Mouse (Mus musculus) fibroblast of lung, adult 2 months (primary cell): ENCODE data around the gene Fibcd1.

Source experiments
- DNase-seq: peaks from one replicate; pipeline ENCODE4 v3.0.0-alpha.2; 2011; ENCODE audit warnings: low read depth

The Fibcd1 gene

DNA sequence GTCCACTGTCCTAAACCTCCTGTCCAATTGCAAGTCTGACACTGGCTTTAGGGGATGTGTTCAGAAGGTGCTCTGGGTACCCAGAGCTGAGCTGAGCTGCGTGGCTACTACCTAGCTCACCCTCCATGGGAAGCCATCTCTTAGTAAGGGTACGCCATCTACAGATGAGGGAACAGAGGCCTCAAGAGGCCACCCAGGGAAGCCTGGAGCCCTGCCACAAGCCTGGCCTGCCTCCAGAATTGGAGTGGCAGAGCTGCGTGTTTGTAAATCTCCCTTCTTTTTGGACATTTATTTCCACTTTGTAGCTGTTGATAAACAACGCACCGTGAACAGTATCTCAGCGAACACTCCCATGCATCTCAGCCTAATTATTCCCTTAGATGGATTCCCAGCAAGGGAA is 11.4 kb upstream of the Fibcd1 start:
- no peak for DNase-seq

- no peak for DNase-seq
Measured at GRCm38 (mm10) chr2:31855991-31856390, 10.2 kb upstream of the Fibcd1 start.

DNA sequence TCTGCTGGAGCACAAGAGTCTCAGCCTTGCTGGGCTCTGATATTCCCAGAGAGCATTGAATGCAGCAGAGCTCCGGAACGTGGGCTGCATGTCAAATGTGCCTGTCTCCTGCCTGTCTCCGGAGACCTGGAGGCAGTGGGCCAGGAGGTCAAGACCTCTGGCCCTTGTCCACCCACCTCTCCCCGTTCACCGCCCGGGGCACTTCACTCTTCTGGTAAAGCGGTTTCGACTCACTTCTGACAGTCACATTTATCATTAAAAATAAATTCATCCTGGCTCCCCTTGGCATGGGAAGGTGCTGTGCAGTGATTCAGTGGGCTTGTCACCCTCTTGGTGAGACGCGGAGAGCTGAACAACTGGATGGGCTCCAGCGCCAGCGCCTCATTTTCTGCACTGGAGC is 4.3 kb upstream of the Fibcd1 start:
- no peak for DNase-seq

- no peak for DNase-seq
Measured at GRCm38 (mm10) chr2:31847908-31848307, 2.1 kb upstream of the Fibcd1 start.

DNA sequence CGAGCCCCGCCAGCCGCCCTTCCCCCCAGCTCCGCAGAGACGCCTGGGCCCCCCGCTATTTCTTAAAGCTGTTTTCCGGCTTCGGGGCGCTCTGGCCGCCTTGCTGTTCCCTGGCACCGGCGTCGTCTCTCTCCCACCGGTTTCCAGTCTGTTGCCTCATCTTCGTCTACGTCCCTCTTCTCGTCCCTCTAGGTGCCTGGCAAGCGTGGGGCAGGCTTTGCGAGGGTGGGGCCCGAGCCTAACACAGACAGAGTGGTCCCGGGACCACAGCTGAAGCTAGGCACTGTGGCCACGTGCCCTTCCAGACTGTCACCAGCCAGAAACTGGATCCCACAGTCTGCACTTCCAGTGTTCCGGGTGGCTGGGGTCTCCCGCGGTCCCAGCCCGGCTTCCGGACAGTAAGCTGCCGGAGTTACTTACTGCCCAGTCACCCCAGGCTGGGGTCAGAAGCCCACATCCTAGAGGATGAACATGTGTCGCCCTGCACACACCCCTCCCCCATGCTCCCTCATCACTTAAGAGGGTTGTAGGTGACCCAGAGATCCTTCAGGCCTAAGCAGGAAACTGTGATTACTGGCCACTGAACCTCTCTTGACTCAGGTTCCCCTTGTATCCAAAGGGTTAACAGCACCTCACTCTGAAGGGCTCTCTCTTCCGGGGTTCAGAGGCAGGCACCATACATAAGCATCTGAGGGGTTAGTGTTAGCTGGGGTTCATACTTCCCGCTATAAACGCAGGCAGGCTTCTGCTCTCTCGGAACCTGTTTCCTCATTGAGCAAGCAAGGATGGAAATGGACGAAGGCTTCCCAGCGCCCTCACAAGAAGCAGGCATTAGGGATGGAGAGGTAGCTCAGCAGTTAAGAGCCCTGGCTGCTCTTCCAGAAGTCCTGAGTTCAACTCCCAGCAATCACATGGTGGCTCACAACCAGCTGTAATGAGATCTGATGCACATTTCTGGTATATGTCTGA is 1.2 kb upstream of the Fibcd1 start:
- no peak for DNase-seq

DNA sequence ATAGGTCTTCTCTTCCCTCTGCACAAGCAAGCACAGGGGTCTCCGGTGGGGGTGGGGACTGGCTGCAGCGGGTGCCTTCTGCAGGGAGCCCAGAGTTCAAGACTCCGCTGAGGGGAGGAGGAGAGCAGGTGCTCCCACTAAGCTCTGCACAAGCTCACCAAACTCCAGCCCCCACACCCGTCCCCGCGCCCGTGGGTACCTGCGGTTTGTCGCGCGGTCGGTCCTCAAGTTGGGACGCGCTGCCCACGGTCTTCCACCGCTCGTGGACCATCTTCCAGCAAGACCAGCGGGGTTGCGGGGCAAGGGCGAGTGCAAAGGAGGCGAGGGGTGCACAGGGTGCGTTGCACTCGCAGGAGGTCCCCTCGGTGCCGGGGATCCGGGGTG is 301 bp downstream of the Fibcd1 start:
- DNase-seq, result no peak

DNA sequence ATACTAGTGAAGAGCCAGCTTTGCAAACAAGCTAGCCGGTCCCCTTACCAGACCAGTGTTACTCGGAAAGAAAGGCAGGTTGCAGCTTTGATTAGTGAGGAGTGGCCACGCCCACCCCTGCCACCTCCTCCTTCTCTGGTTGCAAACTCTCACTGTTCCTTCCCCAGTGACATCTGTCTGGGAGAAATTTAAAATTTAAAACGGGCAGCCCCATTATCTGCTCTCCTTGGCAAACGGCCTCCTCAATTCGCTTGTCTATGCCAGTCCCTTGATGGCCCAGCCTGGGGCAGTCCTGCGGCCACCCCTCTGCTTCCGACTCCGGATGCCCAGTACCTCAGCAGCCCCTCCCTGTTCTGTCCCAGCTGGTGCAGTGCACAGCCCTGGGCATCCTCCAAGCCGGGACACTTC is 1.1 kb downstream of the Fibcd1 start:
- no peak for DNase-seq

GRCm38 (mm10) chr2:31838868-31839267 is 6.9 kb downstream of the Fibcd1 start:
- DNase-seq, result no peak

DNA sequence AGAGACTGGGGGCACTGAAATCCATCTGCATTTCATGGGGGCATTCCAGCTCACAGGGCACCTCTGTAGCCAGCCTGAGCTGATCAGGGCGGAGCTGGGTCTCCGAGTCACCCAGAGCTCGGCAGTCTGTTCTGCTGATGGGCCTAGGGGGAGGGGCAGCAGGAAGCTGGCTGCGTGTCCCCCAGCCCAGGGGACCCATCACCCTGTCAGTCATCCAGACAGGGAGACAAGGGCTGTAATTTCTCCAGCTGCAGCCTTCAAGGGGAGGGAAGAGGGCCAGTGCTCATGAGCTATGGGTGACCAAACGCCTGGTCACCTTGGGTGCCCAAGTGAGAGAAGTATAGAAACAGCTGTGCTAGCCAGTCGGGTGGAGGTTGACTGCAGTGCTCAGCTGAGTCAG is 8.8 kb downstream of the Fibcd1 start:
- no peak for DNase-seq

DNA sequence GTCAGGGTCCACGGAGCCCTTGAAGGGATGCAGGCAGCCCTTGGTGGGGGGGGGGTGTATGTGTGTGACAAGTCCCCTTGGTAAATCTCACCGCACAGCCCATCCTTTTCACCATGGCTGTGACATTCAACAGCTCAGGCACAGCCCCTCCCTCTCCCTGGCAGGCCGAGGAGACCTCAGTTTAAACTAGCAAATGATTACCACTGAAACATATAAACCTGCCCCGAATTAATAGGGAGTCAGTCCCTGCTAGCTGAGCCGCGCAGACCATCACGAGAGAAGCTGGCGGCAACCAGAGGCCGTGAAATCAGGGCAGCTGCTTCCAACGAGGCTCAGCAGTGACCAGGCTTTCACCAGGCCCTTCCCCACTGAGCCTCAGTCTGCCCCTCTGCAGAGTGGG is 9.7 kb downstream of the Fibcd1 start:
- DNase-seq, result no peak

DNA sequence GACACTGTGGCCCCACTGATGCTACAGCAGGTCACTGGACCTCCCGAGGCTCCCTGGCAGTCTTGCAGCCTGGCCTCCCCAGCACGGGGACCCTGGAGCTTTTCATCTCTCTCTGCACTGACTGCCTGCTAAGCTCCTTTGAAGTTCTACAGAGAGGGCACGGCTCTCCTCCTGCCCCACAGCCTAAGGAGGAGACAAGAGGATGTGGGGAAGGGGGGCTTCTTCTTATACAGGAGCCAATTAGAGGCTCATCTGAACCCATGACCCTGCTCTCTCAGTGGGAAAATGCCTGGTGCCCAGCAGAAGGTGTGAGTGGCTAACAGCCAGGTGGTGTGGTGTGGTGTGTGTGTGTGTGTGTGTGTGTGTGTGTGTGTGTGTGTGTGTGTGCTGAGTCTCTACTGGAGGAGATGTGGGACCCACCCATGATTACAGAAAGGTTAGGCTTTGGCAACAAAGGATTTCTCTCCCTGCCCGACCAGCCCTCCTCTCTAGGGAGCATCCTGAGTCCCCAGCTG is 17.4 kb downstream of the Fibcd1 start:
- no peak for DNase-seq

GRCm38 (mm10) chr2:31827877-31828276 is 17.9 kb downstream of the Fibcd1 start:
- no peak for DNase-seq

- no peak for DNase-seq
Measured at GRCm38 (mm10) chr2:31826094-31827085, 19.4 kb downstream of the Fibcd1 start.

GRCm38 (mm10) chr2:31825469-31825911 is 20.3 kb downstream of the Fibcd1 start:
- no peak for DNase-seq

DNA sequence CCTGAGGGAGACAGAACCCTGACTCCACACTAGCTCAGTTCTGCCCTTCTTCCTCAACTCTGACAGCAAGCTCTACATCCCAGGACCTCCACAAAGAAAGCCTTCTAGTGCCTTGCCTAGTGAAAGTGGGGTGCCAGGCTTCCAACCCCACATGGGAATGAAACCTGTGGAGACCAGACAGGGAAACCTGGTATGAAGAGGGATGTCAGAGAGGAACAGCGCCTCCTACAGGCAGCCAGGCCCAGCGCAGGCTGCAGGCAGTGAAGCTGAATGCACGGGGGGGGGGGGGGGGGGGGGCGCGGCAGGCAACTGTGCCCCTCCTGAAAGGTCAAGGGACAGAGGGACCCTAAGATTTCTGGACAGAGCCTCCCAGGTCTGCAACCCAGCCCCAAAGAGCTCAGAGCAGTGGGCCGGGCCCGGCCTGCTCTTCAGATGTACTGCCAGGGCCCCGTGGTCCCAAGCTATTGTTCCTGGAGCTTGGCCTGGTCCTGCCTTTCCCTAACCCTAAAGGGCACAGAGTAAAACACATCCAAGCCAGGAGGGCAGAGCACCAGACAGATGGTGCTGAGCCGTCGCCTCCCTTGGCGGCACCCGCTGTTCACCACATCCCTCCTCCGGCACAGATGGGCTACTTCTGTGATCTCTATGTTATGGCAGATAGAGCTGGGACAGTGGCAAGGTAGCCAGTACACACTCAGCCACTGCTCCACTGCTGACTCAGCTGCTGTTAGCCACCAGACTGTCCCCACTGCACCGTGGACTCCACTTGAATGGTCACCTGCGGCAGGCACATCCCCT is 21.7 kb downstream of the Fibcd1 start:
- no peak for DNase-seq

GRCm38 (mm10) chr2:31822524-31823371 is 23.1 kb downstream of the Fibcd1 start:
- no peak for DNase-seq

GRCm38 (mm10) chr2:31815367-31815766 is 30.4 kb downstream of the Fibcd1 start:
- no peak for DNase-seq

GRCm38 (mm10) chr2:31814699-31815098 is 31.1 kb downstream of the Fibcd1 start:
- DNase-seq, result no peak

DNA sequence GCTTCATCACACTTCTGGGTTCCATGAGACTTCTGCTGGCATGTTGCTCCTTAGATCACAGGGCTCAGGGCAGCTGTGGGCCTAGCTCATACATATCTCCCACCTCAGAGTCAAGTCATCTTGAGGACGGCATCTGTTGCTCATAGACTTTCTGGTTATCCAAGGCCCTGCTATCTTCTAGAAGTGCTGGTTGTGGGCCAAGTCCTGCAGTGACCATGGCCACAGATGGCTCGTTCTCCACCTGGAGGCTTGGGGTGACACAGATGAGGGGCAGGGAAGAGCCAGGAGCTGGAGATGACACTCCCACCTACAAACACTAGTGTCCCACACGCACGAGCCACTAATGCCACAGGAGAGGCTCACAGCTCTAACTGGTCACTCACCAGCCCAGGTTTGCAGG is 32.2 kb downstream of the Fibcd1 start:
- DNase-seq, result no peak

DNA sequence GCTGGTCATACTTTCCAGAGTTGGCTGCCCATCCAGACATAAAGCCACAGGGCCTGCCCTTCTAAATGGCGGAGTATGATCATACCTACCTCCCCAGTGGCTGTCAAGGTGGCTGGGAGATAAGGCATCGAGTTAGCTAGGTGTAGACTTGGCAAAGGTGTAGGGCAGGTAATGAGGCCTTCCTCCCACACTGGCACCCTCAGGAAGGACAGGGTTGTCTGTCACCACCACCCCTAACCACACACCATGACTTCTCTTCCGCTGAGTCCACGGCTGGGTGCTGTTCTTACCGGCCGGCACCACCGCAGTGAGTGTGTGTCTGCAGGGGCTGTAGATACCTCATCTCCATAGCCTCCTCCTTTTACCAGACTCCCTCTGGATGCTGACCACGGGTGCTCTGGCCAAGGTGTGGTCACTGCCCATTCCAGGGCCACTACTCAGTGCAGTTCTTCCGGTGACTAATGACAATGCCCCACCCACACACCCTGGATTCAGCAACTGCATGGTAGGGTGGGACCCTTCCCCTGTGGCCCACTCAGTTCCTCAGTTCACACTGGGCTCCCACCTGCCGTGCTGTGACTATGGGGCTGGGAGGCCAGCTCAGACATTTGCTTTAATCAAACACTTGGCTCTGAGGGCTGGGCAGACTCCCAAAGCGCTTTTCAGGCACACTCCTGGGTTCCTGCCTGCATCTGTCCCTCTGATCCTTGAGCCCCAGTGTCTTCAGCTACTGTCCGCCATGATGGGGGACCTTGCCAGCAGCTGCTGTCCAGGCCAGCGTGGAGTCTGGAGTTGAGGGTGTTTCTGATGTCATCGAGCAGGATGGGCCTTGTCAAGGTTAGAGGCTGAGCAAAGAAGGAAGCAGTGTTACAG is 34.5 kb downstream of the Fibcd1 start:
- no peak for DNase-seq
